Mouse (Mus musculus) hindbrain, embryonic 13.5 days (tissue): ENCODE measurements at regions not wholly inside any gene's neighbourhood (a gene's known extent, or its start where the extent isn't known, plus 50 kb on each side); places are given as distances from the start of the nearest gene placed in this dataset.
A peak's percentile ranks its signal among the peaks of the same experiment; 100 is the strongest.

Experiments used
- ATAC-seq: fragments of 200-750 bp; cut with Nextera tagmentation; 2 replicates; pipeline ENCODE4 v1.8.0; 2017; ENCODE audit warnings: moderate TSS enrichment; ENCODE audit not compliant: low FRiP score
- H3K27ac ChIP-seq: fragments of 300-500 bp; sonication (generic); 2 replicates; pipeline ENCODE4 v1.5.1; 2015; ENCODE audit warnings: inconsistent platforms, mild to moderate bottlenecking, moderate library complexity
- H3K27me3 ChIP-seq: fragments of 300-500 bp; sonication (generic); 2 replicates; pipeline ENCODE4 v1.6.1; 2015; ENCODE audit warnings: mild to moderate bottlenecking, inconsistent platforms
- H3K36me3 ChIP-seq: fragments of 300-500 bp; sonication (generic); 2 replicates; pipeline ENCODE4 v1.6.1; 2015; ENCODE audit warnings: mild to moderate bottlenecking, inconsistent platforms
- H3K4me1 ChIP-seq: fragments of 300-500 bp; sonication (generic); replicated peaks from 2 replicates; pipeline ENCODE4 v1.6.1; 2015; ENCODE audit warnings: inconsistent platforms
- H3K4me2 ChIP-seq: fragments of 300-500 bp; sonication (generic); 2 replicates; pipeline ENCODE4 v1.6.1; 2015; ENCODE audit warnings: inconsistent platforms, mild to moderate bottlenecking, moderate library complexity
- H3K4me3 ChIP-seq: fragments of 300-500 bp; sonication (generic); 2 replicates; pipeline ENCODE4 v1.5.1; 2015; ENCODE audit warnings: mild to moderate bottlenecking, inconsistent platforms
- H3K9ac ChIP-seq: fragments of 300-500 bp; sonication (generic); 2 replicates; pipeline ENCODE4 v1.6.1; 2015; ENCODE audit warnings: mild to moderate bottlenecking, inconsistent platforms
- H3K9me3 ChIP-seq: fragments of 300-500 bp; sonication (generic); 2 replicates; pipeline ENCODE4 v1.6.1; 2016; ENCODE audit warnings: inconsistent platforms
- WGBS: fragments of 180-500 bp; shearing (Covaris S2); methylation state at CpG from one replicate; pipeline ENCODE4 v1.1.7; 2015; 5-methylcytosine and 5-hydroxymethylcytosine counted together

DNA sequence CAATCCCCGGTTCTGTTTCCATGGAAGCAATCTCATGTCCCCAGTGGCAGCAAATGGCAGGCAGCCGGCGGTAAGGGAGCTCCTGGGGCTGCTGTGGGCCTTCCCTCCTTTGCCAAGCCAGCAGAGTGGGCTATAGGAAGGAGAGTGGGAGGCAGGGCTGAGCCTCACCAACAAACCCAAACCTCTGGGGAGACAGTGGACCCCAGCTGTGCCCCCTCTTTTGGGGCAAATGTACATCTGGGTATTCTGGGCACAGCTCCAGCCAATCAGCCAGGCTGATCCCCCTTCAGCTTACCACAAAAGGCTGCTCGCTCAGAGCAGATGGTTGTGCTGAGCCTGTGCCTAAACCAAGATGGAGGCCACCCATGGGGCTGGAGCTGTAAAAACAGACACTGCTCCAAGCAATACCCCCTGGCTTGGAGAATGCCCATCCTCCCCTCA lies 1532.3 kb upstream of the Gulo start:
- Histone ChIP-seq H3K4me1 (peaks cover 28% of the 10 kb centered on the region), H3K27me3 (0 out of 2 replicates have a peak, but pooled peaks cover 2% of the 10 kb centered on the region), H3K27ac (peak overlapping the region; percentile 83), H3K9ac (no peak overlapping the region), H3K4me2 (no peak overlapping the region), H3K4me3 (no peak overlapping the region), H3K36me3 (no peaks in the 10 kb centered on the region), H3K9me3 (peaks cover 15% of the 10 kb centered on the region)
- ATAC-seq: peak; percentile 87
- 17% methylated on average over 4 of the region's 4 CpGs for WGBS

DNA sequence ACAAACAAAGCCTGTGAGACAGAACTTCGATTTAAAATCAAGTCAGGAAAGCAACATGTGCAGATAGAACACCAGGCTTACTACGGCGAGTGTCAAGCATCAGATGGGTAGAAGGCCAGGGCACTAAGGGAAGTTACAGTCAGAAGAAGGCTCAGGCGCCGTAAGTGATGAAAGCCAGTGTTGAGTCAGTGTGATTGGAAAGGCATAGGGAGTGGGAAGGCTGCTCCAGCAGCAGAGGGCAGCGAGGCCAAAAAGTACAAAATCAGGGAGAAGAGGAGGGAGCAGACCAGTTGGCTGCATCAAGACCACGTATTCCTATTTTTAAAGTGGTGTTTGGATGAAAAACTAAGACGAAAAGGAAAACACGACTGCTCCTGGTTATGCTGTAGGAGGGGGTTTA lies 1529.7 kb upstream of the Gulo start:
- WGBS: 77% methylated on average over 9 of the region's 9 CpGs
- Histone ChIP-seq H3K36me3 (no peaks in the 10 kb centered on the region), H3K27me3 (no peaks in the 10 kb centered on the region), H3K4me1 (peaks cover 28% of the 10 kb centered on the region), H3K9ac (no peak overlapping the region), H3K27ac (no peak overlapping the region), H3K4me2 (no peak overlapping the region), H3K9me3 (peaks cover 9% of the 10 kb centered on the region), H3K4me3 (no peak overlapping the region)
- no peak for ATAC-seq

DNA sequence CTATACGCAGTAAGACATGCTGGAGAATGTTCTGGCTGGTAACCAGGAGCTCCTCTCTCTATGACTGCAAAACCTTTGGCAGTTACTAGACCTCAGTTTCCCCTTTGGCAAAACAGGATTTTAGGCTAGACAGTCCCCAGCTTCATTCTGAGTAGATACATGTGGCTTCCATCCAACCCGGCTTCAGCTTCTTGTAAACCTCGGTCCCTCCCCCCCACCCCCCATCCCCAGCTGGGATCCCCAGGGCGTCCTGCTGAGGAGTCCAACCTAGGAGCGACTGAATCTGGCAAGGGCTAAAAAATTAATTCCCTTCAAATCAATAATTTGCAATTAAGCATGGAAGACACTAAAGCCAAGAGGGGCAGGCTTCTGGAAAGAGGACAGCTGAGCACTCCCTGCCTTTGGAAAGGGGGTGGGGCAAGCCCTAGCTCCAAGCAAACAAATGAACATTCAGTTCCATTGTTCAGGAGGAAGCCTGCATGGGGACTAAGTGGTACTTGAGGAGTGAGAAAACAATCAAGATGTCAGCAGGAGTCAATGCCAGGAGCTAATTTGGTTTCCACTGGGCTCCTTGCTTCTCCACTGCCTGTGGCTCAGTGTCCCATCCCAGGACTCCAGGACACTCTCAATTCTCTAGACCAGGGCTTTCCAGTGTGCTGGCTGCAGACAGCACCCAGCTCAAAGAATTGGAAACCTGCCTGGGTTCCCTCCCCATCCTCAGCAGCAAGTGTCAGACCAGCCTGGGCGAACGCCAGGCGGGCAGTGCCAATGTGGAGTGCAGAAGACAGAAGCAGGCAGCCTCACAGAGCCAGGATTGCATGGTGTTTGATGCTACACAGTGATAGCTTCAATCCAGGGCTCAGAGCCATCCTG lies 1528.0 kb upstream of the Gulo start:
- H3K4me2 ChIP-seq: no peak overlapping the region
- H3K9me3 ChIP-seq: no peaks in the 10 kb centered on the region
- H3K4me3 ChIP-seq: no peak overlapping the region
- peak; percentile 82 for ATAC-seq
- peaks cover 28% of the 10 kb centered on the region for H3K4me1 ChIP-seq
- no peak overlapping the region for H3K9ac ChIP-seq
- H3K36me3 ChIP-seq: no peaks in the 10 kb centered on the region
- peak overlapping the region; percentile 68 for H3K27ac ChIP-seq
- 17% methylated on average over 8 of the region's 8 CpGs for WGBS
- H3K27me3 ChIP-seq: no peaks in the 10 kb centered on the region

DNA sequence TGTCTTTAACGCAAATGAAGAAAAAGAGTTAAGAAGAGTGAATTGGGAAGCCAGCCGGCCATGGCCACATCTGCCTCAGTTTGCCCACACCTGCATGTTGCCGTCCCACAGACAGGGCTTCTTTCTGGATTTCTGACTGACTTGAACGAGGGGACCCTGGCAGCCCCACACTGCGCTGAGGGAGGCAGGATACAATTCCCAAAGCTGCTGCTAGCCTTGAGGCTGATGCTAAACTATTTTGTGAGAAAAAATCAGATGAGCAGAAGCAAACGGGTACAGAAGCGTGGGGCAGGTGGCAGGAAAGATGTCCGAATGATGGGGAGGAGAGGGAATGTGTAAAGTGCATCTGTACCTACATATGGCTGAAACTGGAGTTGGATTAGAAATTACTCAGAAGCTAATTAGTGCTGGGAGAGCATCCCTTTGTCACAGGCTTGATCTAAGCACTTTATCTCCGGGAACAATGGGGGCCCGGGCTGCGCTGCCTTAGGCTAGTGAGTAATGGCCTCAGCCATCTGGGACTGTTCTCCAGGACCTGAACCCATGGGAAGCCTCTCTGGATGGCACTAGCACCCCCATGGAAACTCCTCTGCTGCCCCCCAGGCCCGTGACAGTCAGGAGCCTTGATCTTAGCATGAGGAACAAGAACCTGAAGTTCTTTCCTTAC lies 1497.9 kb upstream of the Gulo start:
- Histone ChIP-seq H3K9me3 (no peaks in the 10 kb centered on the region), H3K27ac (peak overlapping the region; percentile 55), H3K4me2 (no peak overlapping the region), H3K4me1 (0 out of 2 replicates have a peak, but pooled peaks cover 4% of the 10 kb centered on the region), H3K9ac (no peak overlapping the region), H3K36me3 (no peaks in the 10 kb centered on the region), H3K4me3 (no peak overlapping the region), H3K27me3 (no peaks in the 10 kb centered on the region)
- 53% methylated on average over 12 of the region's 12 CpGs for WGBS
- ATAC-seq: 0 out of 2 replicates have a peak, but pooled peaks have one; percentile 54

DNA sequence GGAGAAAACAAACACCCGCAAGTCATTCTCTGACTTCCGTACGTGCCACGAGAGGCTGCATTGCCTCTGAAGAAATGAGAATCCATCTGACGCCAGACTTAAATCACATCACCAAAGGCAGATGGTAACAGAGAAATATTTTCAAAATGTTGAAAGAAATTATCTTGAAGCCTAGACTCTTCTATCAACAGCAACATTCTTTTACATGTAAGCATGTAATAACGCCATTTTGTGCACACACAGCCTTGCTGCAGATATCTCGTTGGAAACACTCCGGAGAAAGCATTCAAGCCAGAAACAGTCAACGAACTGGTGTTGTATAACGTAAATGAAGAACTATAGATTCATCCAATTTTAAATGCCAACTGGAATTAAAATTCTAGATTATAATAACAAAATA lies 1483.1 kb upstream of the Gulo start:
- Histone ChIP-seq H3K4me1 (no peaks in the 10 kb centered on the region), H3K9me3 (no peaks in the 10 kb centered on the region), H3K36me3 (no peaks in the 10 kb centered on the region), H3K9ac (no peak overlapping the region), H3K27ac (no peak overlapping the region), H3K4me3 (no peak overlapping the region), H3K4me2 (no peak overlapping the region), H3K27me3 (no peaks in the 10 kb centered on the region)
- 95% methylated on average over 10 of the region's 10 CpGs for WGBS
- no peak for ATAC-seq

DNA sequence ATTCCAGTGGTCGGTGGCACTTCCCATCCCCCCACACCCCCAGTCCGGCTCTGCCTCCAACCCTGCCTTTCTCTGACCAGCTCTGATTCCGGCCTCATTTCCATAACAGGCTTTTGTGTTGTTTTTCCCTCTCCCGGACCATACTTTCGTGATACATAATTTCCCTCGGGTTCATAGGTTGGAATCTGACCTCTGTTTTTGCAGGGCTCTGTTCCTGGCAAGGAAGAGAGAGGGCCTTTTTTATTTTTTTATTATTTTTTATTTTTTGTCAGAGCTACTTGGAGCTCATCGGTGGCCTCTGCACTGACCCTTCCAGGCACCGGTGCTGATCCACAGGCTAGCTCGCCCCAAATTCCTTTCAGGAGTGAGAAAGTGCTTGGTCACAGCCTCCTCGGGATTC lies 1477.7 kb upstream of the Gulo start:
- WGBS: 12% methylated on average over 10 of the region's 10 CpGs
- no peaks in the 10 kb centered on the region for H3K27me3 ChIP-seq
- no peak overlapping the region for H3K4me3 ChIP-seq
- H3K36me3 ChIP-seq: no peaks in the 10 kb centered on the region
- H3K4me1 ChIP-seq: no peaks in the 10 kb centered on the region
- no peak overlapping the region for H3K9ac ChIP-seq
- no peak overlapping the region for H3K4me2 ChIP-seq
- no peak overlapping the region for H3K27ac ChIP-seq
- no peaks in the 10 kb centered on the region for H3K9me3 ChIP-seq
- ATAC-seq: no peak

DNA sequence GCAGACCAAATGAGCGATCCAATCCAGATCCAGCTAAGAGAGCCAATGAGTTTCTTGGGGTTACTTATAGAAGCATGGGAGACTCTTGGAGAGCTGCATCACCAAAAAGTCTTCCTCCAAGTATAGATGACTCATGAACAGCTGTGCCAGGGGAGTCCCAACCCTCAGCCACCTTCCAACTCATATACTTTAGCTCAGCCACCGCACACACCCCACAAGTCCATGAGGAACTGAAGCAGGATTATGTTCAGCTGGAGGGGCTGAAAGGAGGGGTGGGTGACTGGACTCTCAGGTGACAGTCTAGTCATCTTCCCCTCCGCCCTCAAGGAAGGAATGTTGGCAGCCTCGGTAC lies 1476.4 kb upstream of the Gulo start:
- Histone ChIP-seq H3K9me3 (no peaks in the 10 kb centered on the region), H3K9ac (no peak overlapping the region), H3K4me2 (no peak overlapping the region), H3K27me3 (no peaks in the 10 kb centered on the region), H3K4me3 (no peak overlapping the region), H3K4me1 (no peaks in the 10 kb centered on the region), H3K36me3 (no peaks in the 10 kb centered on the region), H3K27ac (no peak overlapping the region)
- ATAC-seq: no peak
- WGBS: 96% methylated on average over 4 of the region's 4 CpGs

DNA sequence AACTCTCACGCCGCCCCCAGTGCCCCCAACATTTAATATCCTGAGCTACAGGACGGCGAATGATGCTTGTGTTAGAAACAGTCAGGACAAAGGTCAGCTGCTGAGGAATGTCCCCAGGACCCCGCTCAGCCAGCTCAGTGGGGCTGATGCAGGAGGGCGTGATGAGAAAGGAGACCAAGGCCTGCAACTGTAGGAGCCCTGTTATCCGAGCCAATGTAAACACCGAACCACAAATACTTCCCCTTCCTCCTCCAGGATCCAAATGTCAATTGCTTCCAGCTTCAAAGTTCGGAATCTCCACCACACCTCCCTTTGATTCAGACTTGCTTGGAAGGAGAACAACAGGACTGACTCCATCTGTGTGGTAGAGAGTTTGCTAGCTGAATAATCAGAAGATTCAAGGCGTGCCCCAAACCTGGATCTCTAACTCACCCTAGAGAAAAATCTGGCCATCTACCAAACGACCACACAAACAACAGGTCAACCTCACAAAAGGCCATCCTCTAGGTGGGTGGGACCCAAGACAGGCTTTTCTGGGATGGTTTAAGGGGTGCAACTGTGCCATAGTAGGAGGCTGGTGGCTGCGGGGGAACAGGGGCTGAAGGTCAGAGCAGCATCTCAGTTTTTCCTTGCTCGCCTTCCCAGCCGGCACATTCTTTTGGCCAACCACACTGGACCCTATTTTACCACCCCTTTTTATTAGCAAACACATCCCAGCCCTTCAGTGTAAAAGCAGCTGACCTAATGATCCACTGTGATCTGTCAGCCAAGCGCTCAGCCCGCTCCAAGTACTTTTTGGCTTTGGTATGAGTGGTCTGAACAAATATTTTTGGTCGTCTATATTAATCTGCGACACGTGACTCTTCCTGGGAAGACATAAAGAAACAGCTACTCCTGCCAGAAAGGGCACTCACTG lies 1475.8 kb upstream of the Gulo start:
- no peak overlapping the region for H3K4me2 ChIP-seq
- no peak overlapping the region for H3K27ac ChIP-seq
- no peak for ATAC-seq
- 61% methylated on average over 19 of the region's 19 CpGs for WGBS
- no peaks in the 10 kb centered on the region for H3K9me3 ChIP-seq
- no peak overlapping the region for H3K4me3 ChIP-seq
- no peaks in the 10 kb centered on the region for H3K27me3 ChIP-seq
- H3K9ac ChIP-seq: no peak overlapping the region
- H3K4me1 ChIP-seq: no peaks in the 10 kb centered on the region
- no peaks in the 10 kb centered on the region for H3K36me3 ChIP-seq
